Mouse (Mus musculus): ENCODE data around the gene Hectd4.

Gene Hectd4

GRCm38 (mm10) chr5:121340965-121341473 is 121.0 kb downstream of the Hectd4 start:
- DNase-seq (ENCODE audit: low read depth, low spot score) = peak; percentile 55

GRCm38 (mm10) chr5:121342490-121342889 is 122.5 kb downstream of the Hectd4 start:
- no peak for DNase-seq (ENCODE audit: low read depth, low spot score)

GRCm38 (mm10) chr5:121343997-121344396 is 124.0 kb downstream of the Hectd4 start:
- no peak for DNase-seq (ENCODE audit: low read depth, low spot score)

GRCm38 (mm10) chr5:121359229-121359628 is 139.2 kb downstream of the Hectd4 start:
- DNase-seq (ENCODE audit: low read depth, low spot score) = no peak

GRCm38 (mm10) chr5:121361696-121362095 is 141.7 kb downstream of the Hectd4 start:
- no peak for DNase-seq (ENCODE audit: low read depth, low spot score)

- no peak for DNase-seq (ENCODE audit: low read depth, low spot score)
These were observed 143.4 kb downstream of the Hectd4 start for GRCm38 (mm10) chr5:121363441-121363840.

- DNase-seq (ENCODE audit: low read depth, low spot score) = no peak
These were observed 146.6 kb downstream of the Hectd4 start for GRCm38 (mm10) chr5:121366449-121367225.

- DNase-seq (ENCODE audit: low read depth, low spot score) = no peak
These were observed 147.2 kb downstream of the Hectd4 start for GRCm38 (mm10) chr5:121367255-121367654.

- DNase-seq (ENCODE audit: low read depth, low spot score) = no peak
These were observed 151.7 kb downstream of the Hectd4 start for GRCm38 (mm10) chr5:121371712-121372111.

- DNase-seq (ENCODE audit: low read depth, low spot score) = no peak
These were observed 154.8 kb downstream of the Hectd4 start for GRCm38 (mm10) chr5:121374790-121375189.

- DNase-seq (ENCODE audit: low read depth, low spot score) = peak; percentile 65
These were observed 157.0 kb downstream of the Hectd4 start for GRCm38 (mm10) chr5:121376972-121377371.

GRCm38 (mm10) chr5:121378678-121379256 is 158.7 kb downstream of the Hectd4 start:
- no peak for DNase-seq (ENCODE audit: low read depth, low spot score)

- DNase-seq (ENCODE audit: low read depth, low spot score) = peak; percentile 77
These were observed 160.7 kb downstream of the Hectd4 start for GRCm38 (mm10) chr5:121380692-121381091.

GRCm38 (mm10) chr5:121383857-121384756 is 164.1 kb downstream of the Hectd4 start:
- no peak for DNase-seq (ENCODE audit: low read depth, low spot score)

- peak; percentile 57 for DNase-seq (ENCODE audit: low read depth, low spot score)
These were observed 164.9 kb downstream of the Hectd4 start for GRCm38 (mm10) chr5:121384757-121385460.

GRCm38 (mm10) chr5:121385461-121386119 is 165.6 kb downstream of the Hectd4 start, which contains the start of gene Trafd1:
Gene Trafd1, minus strand, starts transcription at chr5:121385632.
- DNase-seq (ENCODE audit: low read depth, low spot score) = peak; percentile 95

GRCm38 (mm10) chr5:121386120-121386909 is 166.3 kb downstream of the Hectd4 start:
- DNase-seq (ENCODE audit: low read depth, low spot score) = no peak

GRCm38 (mm10) chr5:121387126-121387525 is 167.1 kb downstream of the Hectd4 start:
- DNase-seq (ENCODE audit: low read depth, low spot score) = no peak

- DNase-seq (ENCODE audit: low read depth, low spot score) = no peak
These were observed 169.1 kb downstream of the Hectd4 start for GRCm38 (mm10) chr5:121389106-121389505.

- DNase-seq (ENCODE audit: low read depth, low spot score) = no peak
These were observed 169.7 kb downstream of the Hectd4 start for GRCm38 (mm10) chr5:121389691-121390090.
